Mouse (Mus musculus) cortical plate, adult 2 months (tissue): ENCODE measurements at regions not wholly inside any gene's neighbourhood (a gene's known extent, or its start where the extent isn't known, plus 50 kb on each side); places are given as distances from the start of the nearest gene placed in this dataset.

Source experiments
- H3K27ac ChIP-seq: fragments of 200-500 bp; 2 replicates; pipeline ENCODE4 v1.5.1; 2012; ENCODE audit warnings: low read length, control low read depth, inconsistent platforms; ENCODE audit not compliant: insufficient read depth
- H3K4me1 ChIP-seq: fragments of 200-500 bp; 2 replicates; pipeline ENCODE4 v1.6.1; 2011; ENCODE audit warnings: low read length; ENCODE audit not compliant: control insufficient read depth, insufficient read depth
- H3K4me3 ChIP-seq: fragments of 200-500 bp; 2 replicates; pipeline ENCODE4 v1.5.1; 2011; ENCODE audit warnings: mild to moderate bottlenecking, low read length, control low read depth; ENCODE audit not compliant: insufficient read depth
- CTCF ChIP-seq: fragments of 200-500 bp; IDR thresholded peaks from 2 replicates; pipeline ENCODE4 v1.5.1; 2011; ENCODE audit warnings: mild to moderate bottlenecking, control low read depth, low read length; ENCODE audit not compliant: insufficient read depth; ENCODE audit errors: extremely low read depth
- POLR2A ChIP-seq: fragments of 200-500 bp; IDR thresholded peaks from 2 replicates; pipeline ENCODE4 v1.6.1; 2011; ENCODE audit warnings: mild to moderate bottlenecking, low read length, control low read depth; ENCODE audit not compliant: insufficient read depth; ENCODE audit errors: extremely low read depth

- Histone ChIP-seq H3K4me1 (no peaks in the 10 kb centered on the region), H3K27ac (no peak overlapping the region), H3K4me3 (no peak overlapping the region)
- no peak for TF ChIP-seq POLR2A
- no peak for TF ChIP-seq CTCF
Measured at GRCm38 (mm10) chr9:83308092-83308491, 132.8 kb downstream of the Lca5 start.

DNA sequence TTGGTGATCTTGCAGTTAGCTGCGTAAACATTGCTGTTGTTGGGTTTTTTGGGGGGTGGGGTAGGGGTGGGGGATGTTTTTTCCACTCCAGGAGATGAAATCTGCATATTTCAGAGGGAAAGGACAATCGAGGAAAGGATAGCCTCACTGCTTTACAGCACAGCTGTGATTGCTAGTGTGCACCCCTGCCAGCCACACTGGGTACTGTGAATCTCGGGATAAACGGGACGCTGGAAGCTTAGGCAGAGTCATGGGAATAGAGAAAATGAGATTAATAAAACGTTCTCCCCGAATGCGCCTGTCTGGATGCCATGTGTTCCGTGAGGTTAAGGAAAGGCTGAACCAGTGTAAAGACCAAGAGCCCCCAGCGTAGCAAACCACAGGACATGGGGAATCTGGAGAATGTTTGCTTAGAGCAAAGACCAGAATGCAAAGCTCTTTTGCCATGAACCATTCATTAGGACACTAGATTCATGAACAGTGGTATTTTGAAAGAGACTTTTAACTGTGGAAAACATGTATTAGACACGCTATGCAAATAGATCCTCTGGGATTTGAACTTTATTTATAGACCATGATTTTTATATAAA lies 133.5 kb downstream of the Lca5 start:
- Histone ChIP-seq H3K4me3 (no peak overlapping the region), H3K27ac (no peak overlapping the region), H3K4me1 (no peaks in the 10 kb centered on the region)
- TF ChIP-seq POLR2A: no peak

DNA sequence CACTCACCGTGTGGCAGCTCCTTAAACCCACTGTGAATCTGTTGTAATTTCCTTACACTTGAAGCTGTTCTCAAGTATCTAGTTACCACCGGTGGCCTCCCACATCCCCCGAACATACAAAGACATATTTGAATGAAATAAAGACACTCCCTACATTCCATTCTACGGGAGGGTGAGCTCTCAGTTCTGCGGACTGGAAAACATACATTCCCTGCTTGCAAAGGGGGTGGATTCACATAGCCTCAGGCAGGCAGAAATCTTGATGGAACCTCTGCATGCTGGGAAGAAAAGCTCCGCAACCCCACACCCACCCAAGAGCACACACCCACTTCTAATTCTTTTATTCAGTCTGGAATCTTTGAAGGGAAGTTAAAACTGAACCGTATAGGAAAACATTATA lies 136.0 kb downstream of the Lca5 start:
- TF ChIP-seq CTCF (no peak), POLR2A (no peak)
- H3K27ac ChIP-seq: no peak overlapping the region
- no peak overlapping the region for H3K4me3 ChIP-seq
- H3K4me1 ChIP-seq: no peaks in the 10 kb centered on the region

DNA sequence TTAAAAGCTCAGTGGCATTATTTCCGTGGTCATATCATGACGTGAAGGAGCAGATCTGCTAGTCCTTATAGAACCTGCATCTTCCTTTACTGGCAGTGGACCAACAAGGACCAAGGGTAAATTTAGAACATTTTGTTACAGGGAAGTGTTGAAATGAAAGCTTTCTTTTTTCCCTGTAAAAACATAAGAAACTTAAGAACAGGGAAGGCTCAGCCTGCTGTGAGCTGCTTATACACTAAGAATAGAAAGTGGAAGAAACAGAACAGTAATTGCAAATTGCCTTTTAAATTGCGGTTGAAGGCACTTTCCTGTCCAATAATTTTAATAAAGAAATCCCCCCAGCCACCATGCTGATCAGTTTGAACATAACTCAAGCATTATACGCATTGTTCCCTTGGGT lies 140.4 kb downstream of the Lca5 start:
- no peak for TF ChIP-seq POLR2A
- no peak for TF ChIP-seq CTCF
- H3K27ac ChIP-seq: no peak overlapping the region
- H3K4me3 ChIP-seq: no peak overlapping the region

DNA sequence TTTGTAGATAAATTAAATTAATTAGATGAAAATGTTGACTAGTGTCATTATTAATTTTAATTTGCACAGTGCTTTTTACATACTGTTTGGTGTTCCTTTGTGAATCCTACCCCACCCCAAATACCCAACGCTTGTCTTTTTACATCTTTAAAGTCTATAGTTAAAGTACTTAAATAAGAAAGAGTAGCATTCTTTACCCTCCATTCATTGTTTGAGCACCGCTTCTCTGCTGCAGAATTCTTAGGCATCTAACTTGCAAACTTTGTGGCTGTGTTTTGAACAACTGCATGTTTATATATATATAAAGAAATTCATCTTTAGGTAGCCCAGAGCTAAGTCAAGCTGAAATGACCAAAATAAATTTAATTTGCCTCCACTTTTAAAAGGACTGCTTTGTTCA lies 140.9 kb downstream of the Lca5 start:
- Histone ChIP-seq H3K4me3 (no peak overlapping the region), H3K27ac (no peak overlapping the region), H3K4me1 (no peaks in the 10 kb centered on the region)
- TF ChIP-seq POLR2A (no peak), CTCF (no peak)

More for the DNA sequence above, 140.4 kb downstream of the Lca5 start:
- H3K4me1 ChIP-seq: no peaks in the 10 kb centered on the region

DNA sequence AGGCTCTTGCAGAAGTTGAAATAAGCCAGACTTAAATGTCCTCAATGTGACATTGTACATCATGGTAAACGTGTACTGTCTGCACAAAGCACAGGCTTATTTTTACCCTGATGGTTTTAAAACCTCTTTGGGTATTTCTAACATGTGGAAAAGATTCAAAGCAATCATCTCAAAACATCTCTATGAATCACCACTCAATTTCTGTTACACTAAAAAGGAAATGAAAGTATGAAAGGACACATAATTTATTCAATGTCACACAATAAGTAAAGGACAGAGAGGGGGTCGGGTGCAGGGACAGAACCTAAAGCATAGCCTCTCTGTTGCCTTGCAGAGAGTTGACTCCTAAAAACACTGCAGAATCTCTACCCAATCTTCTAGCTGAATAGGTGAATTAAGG lies 141.3 kb downstream of the Lca5 start:
- TF ChIP-seq CTCF (no peak), POLR2A (no peak)

DNA sequence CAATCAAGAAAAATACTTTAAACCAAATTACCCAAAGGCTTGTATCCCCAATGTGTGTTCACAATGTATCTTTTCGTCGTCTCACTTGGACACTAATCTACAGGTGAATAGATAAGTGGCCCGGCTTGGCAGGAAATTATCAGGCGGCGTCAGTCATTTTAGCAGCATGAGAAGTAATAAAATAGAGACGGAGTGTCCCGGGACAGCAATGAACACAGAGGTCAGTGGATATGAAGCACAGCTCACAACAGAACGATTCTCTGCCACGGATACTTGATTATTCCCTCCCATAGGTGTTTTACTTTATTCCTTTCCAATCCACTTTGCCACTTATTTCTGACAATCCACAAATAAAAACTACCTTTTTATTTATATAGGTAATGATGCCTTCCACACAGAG lies 145.5 kb downstream of the Lca5 start:
- Histone ChIP-seq H3K27ac (no peak overlapping the region), H3K4me3 (no peak overlapping the region)
- TF ChIP-seq POLR2A (no peak), CTCF (no peak)

More for the DNA sequence above, 141.3 kb downstream of the Lca5 start:
- H3K4me3 ChIP-seq: no peak overlapping the region
- H3K4me1 ChIP-seq: no peaks in the 10 kb centered on the region
- no peak overlapping the region for H3K27ac ChIP-seq

DNA sequence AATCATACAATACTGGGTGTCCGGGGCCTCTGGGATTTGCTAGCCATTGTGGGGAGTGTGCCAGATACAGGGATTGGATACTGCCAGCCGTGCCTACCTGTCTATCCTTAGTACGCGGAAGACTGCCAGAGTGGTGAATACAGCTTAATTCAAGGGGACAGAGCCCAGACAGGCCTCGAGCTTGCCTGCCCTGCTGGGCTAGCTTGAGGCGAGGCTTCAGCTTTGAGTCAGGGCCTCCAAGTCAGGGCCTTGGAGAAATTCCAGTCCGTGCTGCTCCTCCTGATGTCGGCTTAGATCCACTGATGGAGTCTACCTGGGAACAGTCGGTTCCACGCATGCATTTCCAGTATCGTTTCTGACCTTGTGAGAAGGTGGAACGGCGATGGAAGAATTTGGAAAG lies 146.5 kb downstream of the Lca5 start:
- TF ChIP-seq CTCF (no peak), POLR2A (no peak)
- H3K4me1 ChIP-seq: no peaks in the 10 kb centered on the region
- H3K4me3 ChIP-seq: no peak overlapping the region
- no peak overlapping the region for H3K27ac ChIP-seq

More for the DNA sequence above, 145.5 kb downstream of the Lca5 start:
- no peaks in the 10 kb centered on the region for H3K4me1 ChIP-seq

- Histone ChIP-seq H3K4me1 (no peaks in the 10 kb centered on the region), H3K4me3 (no peak overlapping the region), H3K27ac (no peak overlapping the region)
- TF ChIP-seq POLR2A (no peak), CTCF (no peak)
Measured at GRCm38 (mm10) chr9:83284097-83284496, 137.6 kb upstream of the Hmgn3 start.

DNA sequence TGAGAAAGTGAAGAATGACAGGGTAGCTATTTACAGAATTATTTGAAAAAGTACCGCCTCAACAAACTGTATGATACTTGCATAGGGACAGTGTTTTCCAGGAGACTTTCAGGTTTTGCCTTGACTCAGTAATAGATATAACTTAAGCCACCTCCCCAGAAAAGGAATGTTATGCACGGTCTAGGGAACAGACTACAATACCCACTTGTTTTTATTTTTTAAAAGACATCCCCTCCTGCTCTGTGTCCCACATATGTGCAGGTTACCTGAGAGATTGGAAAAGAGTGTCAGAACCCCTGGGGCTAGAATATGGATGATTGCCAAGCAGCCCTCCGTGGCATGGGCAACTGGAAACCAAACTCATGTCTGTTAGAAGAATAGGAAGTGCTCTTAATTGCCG lies 137.2 kb upstream of the Hmgn3 start:
- Histone ChIP-seq H3K4me1 (no peaks in the 10 kb centered on the region), H3K27ac (no peak overlapping the region), H3K4me3 (no peak overlapping the region)
- TF ChIP-seq CTCF (no peak), POLR2A (no peak)
